Mouse (Mus musculus) embryonic facial prominence, embryonic 13.5 days (tissue): ENCODE measurements at regions not wholly inside any gene's neighbourhood (a gene's known extent, or its start where the extent isn't known, plus 50 kb on each side); places are given as distances from the start of the nearest gene placed in this dataset.

Source experiments
- ATAC-seq: fragments of 200-750 bp; cut with Nextera tagmentation; 2 replicates; pipeline ENCODE4 v1.8.0; 2017; ENCODE audit warnings: low read depth; ENCODE audit not compliant: insufficient number of reproducible peaks, insufficient read depth, low FRiP score, low TSS enrichment
- H3K27ac ChIP-seq: fragments of 300-500 bp; sonication (generic); 2 replicates; pipeline ENCODE4 v1.5.1; 2015; ENCODE audit warnings: moderate library complexity, mild to moderate bottlenecking, inconsistent platforms
- H3K27me3 ChIP-seq: fragments of 300-500 bp; sonication (generic); 2 replicates; pipeline ENCODE4 v1.6.1; 2015; ENCODE audit warnings: mild to moderate bottlenecking, inconsistent platforms
- H3K36me3 ChIP-seq: fragments of 300-500 bp; sonication (generic); 2 replicates; pipeline ENCODE4 v1.6.1; 2015; ENCODE audit warnings: mild to moderate bottlenecking, inconsistent platforms
- H3K4me1 ChIP-seq: fragments of 300-500 bp; sonication (generic); 2 replicates; pipeline ENCODE4 v1.6.1; 2015; ENCODE audit warnings: inconsistent platforms
- H3K4me2 ChIP-seq: fragments of 300-500 bp; sonication (generic); 2 replicates; pipeline ENCODE4 v1.6.1; 2015; ENCODE audit warnings: moderate library complexity, mild to moderate bottlenecking, inconsistent platforms
- H3K4me3 ChIP-seq: fragments of 300-500 bp; sonication (generic); 2 replicates; pipeline ENCODE4 v1.5.1; 2015; ENCODE audit warnings: mild to moderate bottlenecking, inconsistent platforms
- H3K9ac ChIP-seq: fragments of 300-500 bp; sonication (generic); 2 replicates; pipeline ENCODE4 v1.6.1; 2015; ENCODE audit warnings: mild to moderate bottlenecking, inconsistent platforms
- H3K9me3 ChIP-seq: fragments of 300-500 bp; sonication (generic); 2 replicates; pipeline ENCODE4 v1.6.1; 2016; ENCODE audit warnings: inconsistent platforms
- WGBS: fragments of 180-500 bp; shearing (Covaris S2); methylation state at CpG from one replicate; pipeline ENCODE4 v1.1.7; 2015; ENCODE audit warnings: mixed read lengths; 5-methylcytosine and 5-hydroxymethylcytosine counted together

GRCm38 (mm10) chr17:81319605-81320004 is 122.0 kb upstream of the Gm11096 start:
- ATAC-seq, result no peak

DNA sequence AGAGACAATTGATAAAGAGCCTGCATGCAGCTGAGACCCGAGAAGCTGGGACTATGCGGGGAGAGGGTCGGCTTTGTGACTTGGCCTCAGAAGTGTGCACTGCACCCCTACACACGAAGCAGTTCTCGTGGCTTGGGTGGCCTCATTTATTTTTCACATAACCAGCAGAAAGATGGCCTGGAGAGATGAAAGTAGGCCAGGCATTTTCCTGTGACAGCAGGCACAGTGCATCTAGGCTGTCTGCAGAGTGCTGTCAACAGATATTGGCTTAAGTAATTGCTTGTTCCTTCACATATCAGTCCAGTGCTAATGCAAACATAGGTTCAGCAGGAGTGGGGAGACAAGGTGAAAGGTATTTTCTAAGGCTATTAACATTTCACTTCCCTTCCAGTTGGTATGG is 124.9 kb upstream of the Gm11096 start:
- no peak for ATAC-seq
- H3K4me2 ChIP-seq, result no peak overlapping the region
- WGBS, result 82% methylated on average over 5 of the region's 5 CpGs
- H3K9ac ChIP-seq, result no peak overlapping the region
- H3K9me3 ChIP-seq, result no peaks in the 10 kb centered on the region
- no peak overlapping the region for H3K4me3 ChIP-seq
- H3K27me3 ChIP-seq, result no peaks in the 10 kb centered on the region
- H3K27ac ChIP-seq, result no peak overlapping the region
- no peaks in the 10 kb centered on the region for H3K4me1 ChIP-seq
- no peaks in the 10 kb centered on the region for H3K36me3 ChIP-seq

More at GRCm38 (mm10) chr17:81319605-81320004, 122.0 kb upstream of the Gm11096 start:
- Histone ChIP-seq H3K4me3 (no peak overlapping the region), H3K9me3 (no peaks in the 10 kb centered on the region), H3K9ac (no peak overlapping the region), H3K4me1 (no peaks in the 10 kb centered on the region), H3K4me2 (no peak overlapping the region), H3K36me3 (no peaks in the 10 kb centered on the region), H3K27ac (no peak overlapping the region), H3K27me3 (no peaks in the 10 kb centered on the region)
- 95% methylated on average over 2 of the region's 2 CpGs for WGBS

GRCm38 (mm10) chr17:81305880-81306279 is 135.7 kb upstream of the Gm11096 start:
- Histone ChIP-seq H3K4me1 (no peaks in the 10 kb centered on the region), H3K9me3 (no peaks in the 10 kb centered on the region), H3K9ac (no peak overlapping the region), H3K4me3 (no peak overlapping the region), H3K27ac (no peak overlapping the region), H3K4me2 (no peak overlapping the region), H3K36me3 (no peaks in the 10 kb centered on the region), H3K27me3 (no peaks in the 10 kb centered on the region)
- WGBS, result 59% methylated on average over 2 of the region's 2 CpGs
- no peak for ATAC-seq

DNA sequence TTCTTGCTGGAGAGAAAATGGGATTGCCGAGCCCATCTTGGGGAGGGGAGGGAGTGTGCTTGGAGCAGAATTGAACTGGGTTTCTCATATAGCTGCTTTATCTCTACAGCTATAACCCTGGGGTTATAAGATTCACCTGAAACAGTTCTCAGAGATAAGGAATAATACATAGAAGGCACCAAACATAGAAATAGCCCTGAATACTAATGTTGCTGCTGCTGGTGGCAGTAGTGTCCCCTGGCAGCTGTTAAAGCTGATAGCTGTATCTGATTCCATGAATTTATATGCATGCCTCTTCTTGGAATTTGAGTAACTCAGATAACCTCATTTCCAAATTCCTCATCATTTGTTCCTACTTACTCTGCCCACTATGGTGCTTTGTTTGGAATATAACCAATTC is 137.0 kb upstream of the Gm11096 start:
- WGBS, result 76% methylated on average over 1 of the region's 1 CpGs
- Histone ChIP-seq H3K4me3 (no peak overlapping the region), H3K36me3 (no peaks in the 10 kb centered on the region), H3K9me3 (no peaks in the 10 kb centered on the region), H3K4me2 (no peak overlapping the region), H3K9ac (no peak overlapping the region), H3K27ac (no peak overlapping the region), H3K4me1 (no peaks in the 10 kb centered on the region), H3K27me3 (no peaks in the 10 kb centered on the region)
- ATAC-seq, result no peak

DNA sequence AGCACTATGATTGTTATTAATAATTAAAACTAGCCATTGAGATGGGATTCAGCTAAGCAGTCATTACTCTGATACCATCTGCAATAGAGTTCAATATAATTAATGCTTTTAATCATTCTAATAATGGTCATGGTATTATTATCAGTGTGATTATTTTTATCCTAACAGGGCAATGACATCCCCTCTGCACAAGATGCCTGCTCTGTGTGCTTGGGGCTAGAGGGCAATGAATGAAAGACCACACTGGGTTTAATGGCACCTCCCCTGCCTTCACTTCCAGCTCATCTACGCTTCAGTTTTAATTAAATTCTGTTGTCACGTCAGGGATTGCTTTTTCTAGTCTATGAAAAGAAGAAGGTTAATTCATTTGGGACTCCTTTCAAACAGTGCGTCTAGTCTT is 139.1 kb upstream of the Gm11096 start:
- WGBS, result 70% methylated on average over 3 of the region's 3 CpGs

DNA sequence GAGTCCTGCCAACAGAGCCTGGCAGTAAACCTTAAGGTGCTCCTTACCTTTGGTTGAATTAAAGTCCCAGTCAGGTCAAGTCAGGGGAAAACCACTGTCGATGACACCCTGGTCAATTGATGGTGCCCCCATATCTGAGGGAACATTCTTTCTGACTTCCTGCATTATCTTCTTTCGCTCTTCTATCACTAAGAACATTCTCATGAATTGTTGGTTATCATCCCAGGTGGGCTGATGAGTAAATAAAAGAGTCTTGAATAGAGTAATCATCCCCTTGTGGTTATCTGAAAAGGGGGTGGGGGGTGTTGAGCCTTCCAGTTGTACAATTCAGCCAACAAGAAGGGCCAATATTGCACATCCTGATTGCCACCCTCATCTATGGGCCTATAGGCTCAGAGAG is 149.7 kb upstream of the Gm11096 start:
- 81% methylated on average over 2 of the region's 2 CpGs for WGBS
- no peak for ATAC-seq

More for the DNA sequence above, 139.1 kb upstream of the Gm11096 start:
- no peaks in the 10 kb centered on the region for H3K4me1 ChIP-seq
- no peak overlapping the region for H3K9ac ChIP-seq
- no peaks in the 10 kb centered on the region for H3K9me3 ChIP-seq
- no peak overlapping the region for H3K27ac ChIP-seq
- no peaks in the 10 kb centered on the region for H3K36me3 ChIP-seq
- no peak for ATAC-seq
- no peaks in the 10 kb centered on the region for H3K27me3 ChIP-seq
- H3K4me2 ChIP-seq, result no peak overlapping the region
- no peak overlapping the region for H3K4me3 ChIP-seq

GRCm38 (mm10) chr17:81282543-81282942 is 159.0 kb upstream of the Gm11096 start:
- ATAC-seq, result no peak
- H3K27ac ChIP-seq, result no peak overlapping the region
- no peaks in the 10 kb centered on the region for H3K4me1 ChIP-seq
- H3K4me2 ChIP-seq, result no peak overlapping the region
- no peak overlapping the region for H3K9ac ChIP-seq
- no peaks in the 10 kb centered on the region for H3K9me3 ChIP-seq
- no peaks in the 10 kb centered on the region for H3K36me3 ChIP-seq
- 80% methylated on average over 2 of the region's 2 CpGs for whole genome bisulfite sequencing
- H3K4me3 ChIP-seq, result no peak overlapping the region
- H3K27me3 ChIP-seq, result no peaks in the 10 kb centered on the region

More for the DNA sequence above, 149.7 kb upstream of the Gm11096 start:
- no peak overlapping the region for H3K4me3 ChIP-seq
- no peaks in the 10 kb centered on the region for H3K27me3 ChIP-seq
- H3K4me2 ChIP-seq, result no peak overlapping the region
- no peaks in the 10 kb centered on the region for H3K36me3 ChIP-seq
- no peaks in the 10 kb centered on the region for H3K4me1 ChIP-seq
- H3K9ac ChIP-seq, result no peak overlapping the region
- no peaks in the 10 kb centered on the region for H3K9me3 ChIP-seq
- H3K27ac ChIP-seq, result no peak overlapping the region

GRCm38 (mm10) chr17:81270235-81270634 is 171.3 kb upstream of the Gm11096 start:
- Histone ChIP-seq H3K4me3 (no peak overlapping the region), H3K36me3 (no peaks in the 10 kb centered on the region), H3K9ac (no peak overlapping the region), H3K9me3 (no peaks in the 10 kb centered on the region), H3K4me1 (no peaks in the 10 kb centered on the region), H3K27ac (no peak overlapping the region), H3K4me2 (no peak overlapping the region), H3K27me3 (no peaks in the 10 kb centered on the region)
- 33% methylated on average over 1 of the region's 1 CpGs for WGBS
- no peak for ATAC-seq

GRCm38 (mm10) chr17:81261957-81262356 is 179.6 kb upstream of the Gm11096 start:
- no peak for ATAC-seq
- H3K27ac ChIP-seq, result no peak overlapping the region
- H3K4me3 ChIP-seq, result no peak overlapping the region
- no peaks in the 10 kb centered on the region for H3K9me3 ChIP-seq
- H3K4me1 ChIP-seq, result no peaks in the 10 kb centered on the region
- 78% methylated on average over 1 of the region's 1 CpGs for WGBS
- H3K4me2 ChIP-seq, result no peak overlapping the region
- H3K9ac ChIP-seq, result no peak overlapping the region
- no peaks in the 10 kb centered on the region for H3K27me3 ChIP-seq
- no peaks in the 10 kb centered on the region for H3K36me3 ChIP-seq

- Histone ChIP-seq H3K36me3 (no peaks in the 10 kb centered on the region), H3K4me2 (no peak overlapping the region), H3K4me3 (no peak overlapping the region), H3K9me3 (no peaks in the 10 kb centered on the region), H3K4me1 (no peaks in the 10 kb centered on the region), H3K27me3 (no peaks in the 10 kb centered on the region), H3K9ac (no peak overlapping the region), H3K27ac (no peak overlapping the region)
- no peak for ATAC-seq
- WGBS, result 87% methylated on average over 1 of the region's 1 CpGs
These were observed 181.5 kb upstream of the Gm11096 start for GRCm38 (mm10) chr17:81260036-81260435.

- Histone ChIP-seq H3K4me3 (no peak overlapping the region), H3K9ac (no peak overlapping the region), H3K27me3 (no peaks in the 10 kb centered on the region), H3K36me3 (no peaks in the 10 kb centered on the region), H3K4me2 (no peak overlapping the region), H3K27ac (no peak overlapping the region), H3K4me1 (no peaks in the 10 kb centered on the region), H3K9me3 (no peaks in the 10 kb centered on the region)
- ATAC-seq, result no peak
- 54% methylated on average over 3 of the region's 3 CpGs for WGBS
These were observed 185.5 kb upstream of the Gm11096 start for GRCm38 (mm10) chr17:81256106-81256505.

- H3K4me2 ChIP-seq, result no peak overlapping the region
- ATAC-seq, result no peak
- no peaks in the 10 kb centered on the region for H3K9me3 ChIP-seq
- H3K4me3 ChIP-seq, result no peak overlapping the region
- H3K4me1 ChIP-seq, result no peaks in the 10 kb centered on the region
- H3K27ac ChIP-seq, result no peak overlapping the region
- no peaks in the 10 kb centered on the region for H3K36me3 ChIP-seq
- no peaks in the 10 kb centered on the region for H3K27me3 ChIP-seq
- H3K9ac ChIP-seq, result no peak overlapping the region
- 61% methylated on average over 3 of the region's 3 CpGs for WGBS
These were observed 185.9 kb upstream of the Thumpd2 start for GRCm38 (mm10) chr17:81250748-81251147.

GRCm38 (mm10) chr17:81246156-81246555 is 181.3 kb upstream of the Thumpd2 start:
- no peaks in the 10 kb centered on the region for H3K9me3 ChIP-seq
- H3K4me3 ChIP-seq, result no peak overlapping the region
- no peak for ATAC-seq
- H3K4me2 ChIP-seq, result no peak overlapping the region
- 85% methylated on average over 6 of the region's 6 CpGs for WGBS
- H3K27me3 ChIP-seq, result no peaks in the 10 kb centered on the region
- no peak overlapping the region for H3K9ac ChIP-seq
- H3K4me1 ChIP-seq, result no peaks in the 10 kb centered on the region
- H3K27ac ChIP-seq, result no peak overlapping the region
- H3K36me3 ChIP-seq, result no peaks in the 10 kb centered on the region
